Mouse (Mus musculus) limb, embryonic 15.5 days (tissue): ENCODE measurements at regions not wholly inside any gene's neighbourhood (a gene's known extent, or its start where the extent isn't known, plus 50 kb on each side); places are given as distances from the start of the nearest gene placed in this dataset.

Source experiments
- ATAC-seq: fragments of 200-750 bp; cut with Nextera tagmentation; 2 replicates; pipeline ENCODE4 v1.8.0; 2017; ENCODE audit warnings: low read depth, moderate TSS enrichment; ENCODE audit not compliant: insufficient number of reproducible peaks, low FRiP score, low TSS enrichment
- H3K27ac ChIP-seq: fragments of 300-500 bp; sonication (generic); 2 replicates; pipeline ENCODE4 v1.5.1; 2015; ENCODE audit warnings: moderate library complexity, mild to moderate bottlenecking, inconsistent platforms
- H3K27me3 ChIP-seq: fragments of 300-500 bp; sonication (generic); 2 replicates; pipeline ENCODE4 v1.6.1; 2015; ENCODE audit warnings: inconsistent platforms
- H3K36me3 ChIP-seq: fragments of 300-500 bp; sonication (generic); 2 replicates; pipeline ENCODE4 v1.6.1; 2015; ENCODE audit warnings: inconsistent platforms
- H3K4me1 ChIP-seq: fragments of 300-500 bp; sonication (generic); 2 replicates; pipeline ENCODE4 v1.6.1; 2015; ENCODE audit warnings: inconsistent platforms
- H3K4me2 ChIP-seq: fragments of 300-500 bp; sonication (generic); 2 replicates; pipeline ENCODE4 v1.6.1; 2015; ENCODE audit warnings: mild to moderate bottlenecking, inconsistent platforms
- H3K4me3 ChIP-seq: fragments of 300-500 bp; sonication (generic); 2 replicates; pipeline ENCODE4 v1.5.1; 2015; ENCODE audit warnings: mild to moderate bottlenecking, inconsistent platforms
- H3K9ac ChIP-seq: fragments of 300-500 bp; sonication (generic); 2 replicates; pipeline ENCODE4 v1.6.1; 2015; ENCODE audit warnings: inconsistent platforms
- H3K9me3 ChIP-seq: fragments of 300-500 bp; sonication (generic); 2 replicates; pipeline ENCODE4 v1.6.1; 2016; ENCODE audit warnings: inconsistent platforms
- WGBS: fragments of 180-500 bp; shearing (Covaris S2); methylation state at CpG from one replicate; pipeline ENCODE4 v1.1.7; 2015; 5-methylcytosine and 5-hydroxymethylcytosine counted together

DNA sequence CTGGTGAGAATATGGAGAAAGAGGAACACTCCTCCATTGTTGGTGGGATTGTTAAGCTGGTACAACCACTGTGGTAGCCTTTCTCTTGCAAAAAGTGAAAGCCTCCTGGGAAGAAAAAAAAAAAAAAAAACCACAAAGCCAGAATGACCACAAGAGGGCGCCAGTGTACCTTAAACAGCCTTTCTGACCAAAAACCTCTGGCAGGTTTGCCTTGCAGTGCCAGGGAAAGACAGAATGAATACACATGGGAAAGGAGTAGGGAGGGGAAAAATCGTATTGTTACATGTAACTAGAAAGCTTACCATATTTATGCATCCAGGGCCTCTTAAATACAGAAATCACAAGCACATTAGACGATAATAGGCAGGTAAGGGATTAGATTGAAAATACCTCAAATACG lies 62.4 kb upstream of the Ppp2r3a start:
- Histone ChIP-seq H3K9me3 (no peaks in the 10 kb centered on the region), H3K27me3 (peaks cover 6% of the 10 kb centered on the region), H3K36me3 (no peaks in the 10 kb centered on the region), H3K9ac (no peak overlapping the region), H3K4me3 (no peak overlapping the region), H3K4me1 (no peaks in the 10 kb centered on the region), H3K27ac (no peak overlapping the region), H3K4me2 (no peak overlapping the region)
- 37% methylated on average over 4 of the region's 4 CpGs for WGBS
- ATAC-seq: no peak

DNA sequence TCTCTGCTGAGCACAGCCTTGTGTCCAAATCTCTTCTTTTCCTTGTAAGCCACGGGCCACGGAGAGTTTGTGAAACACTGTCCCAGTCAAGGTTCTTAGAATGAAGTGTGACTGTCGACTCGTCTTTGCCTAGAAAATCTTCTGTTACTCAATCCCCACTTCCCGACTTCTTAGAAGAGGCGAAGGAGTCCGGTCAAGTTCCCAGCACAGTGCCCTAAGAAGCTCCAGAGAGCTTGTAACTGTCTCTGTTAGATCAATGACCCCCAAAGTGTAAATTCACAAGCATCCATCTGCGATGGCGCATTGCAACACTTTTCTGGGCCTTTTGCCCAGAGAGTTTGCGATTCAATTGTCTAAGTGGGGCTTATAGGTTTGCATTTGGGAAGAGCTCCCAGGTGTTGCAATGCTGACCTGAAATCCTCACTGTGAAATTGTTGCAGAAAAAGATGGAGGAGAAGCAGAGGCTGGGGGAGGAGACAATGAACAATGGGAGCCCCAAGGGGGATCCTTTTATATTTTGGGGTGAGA lies 54.9 kb upstream of the Ppp2r3a start:
- no peak overlapping the region for H3K27ac ChIP-seq
- no peak for ATAC-seq
- H3K9me3 ChIP-seq: no peaks in the 10 kb centered on the region
- WGBS: 74% methylated on average over 10 of the region's 10 CpGs
- no peak overlapping the region for H3K4me2 ChIP-seq
- H3K27me3 ChIP-seq: no peaks in the 10 kb centered on the region
- no peak overlapping the region for H3K9ac ChIP-seq
- H3K36me3 ChIP-seq: no peaks in the 10 kb centered on the region
- H3K4me1 ChIP-seq: no peaks in the 10 kb centered on the region
- no peak overlapping the region for H3K4me3 ChIP-seq

DNA sequence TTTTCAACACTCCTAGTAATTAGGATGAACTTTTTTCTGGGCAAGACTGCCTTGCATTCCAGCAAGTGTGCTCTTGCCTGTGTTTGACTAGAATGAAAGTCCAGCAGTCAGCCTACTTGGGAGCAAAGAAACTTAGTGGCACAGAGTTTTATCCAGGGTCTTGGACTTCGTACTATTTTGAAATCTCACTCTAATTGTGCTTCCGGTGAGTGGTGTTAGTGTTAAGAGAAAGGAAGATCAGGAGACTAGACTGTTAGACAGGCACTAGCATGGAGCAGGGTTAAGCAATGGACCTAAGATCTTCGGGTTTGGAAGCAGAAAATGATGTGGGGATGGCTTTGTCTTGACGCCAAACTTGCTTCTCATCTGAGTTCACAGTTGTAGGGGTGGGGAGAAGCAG lies 54.1 kb upstream of the Ppp2r3a start:
- no peak overlapping the region for H3K9ac ChIP-seq
- H3K4me3 ChIP-seq: no peak overlapping the region
- no peak overlapping the region for H3K4me2 ChIP-seq
- H3K9me3 ChIP-seq: no peaks in the 10 kb centered on the region
- ATAC-seq: no peak
- no peaks in the 10 kb centered on the region for H3K36me3 ChIP-seq
- WGBS: 84% methylated on average over 4 of the region's 4 CpGs
- no peaks in the 10 kb centered on the region for H3K27me3 ChIP-seq
- no peaks in the 10 kb centered on the region for H3K4me1 ChIP-seq
- no peak overlapping the region for H3K27ac ChIP-seq
